Mouse (Mus musculus): ENCODE results near the gene 1700025F22Rik. TPM values are rescaled to one million over a fixed set of nuclear protein-coding genes. Genes with fewer than 3 reads are reported as not detected.
"Not testable (repeated sequence)": the region's sequence is repeated elsewhere in the genome, so short reads cannot be mapped to it uniquely, and the experiment has no call there.

Gene 1700025F22Rik
- total and polyA plus RNA-seq, 2 experiments, result not detected

DNA sequence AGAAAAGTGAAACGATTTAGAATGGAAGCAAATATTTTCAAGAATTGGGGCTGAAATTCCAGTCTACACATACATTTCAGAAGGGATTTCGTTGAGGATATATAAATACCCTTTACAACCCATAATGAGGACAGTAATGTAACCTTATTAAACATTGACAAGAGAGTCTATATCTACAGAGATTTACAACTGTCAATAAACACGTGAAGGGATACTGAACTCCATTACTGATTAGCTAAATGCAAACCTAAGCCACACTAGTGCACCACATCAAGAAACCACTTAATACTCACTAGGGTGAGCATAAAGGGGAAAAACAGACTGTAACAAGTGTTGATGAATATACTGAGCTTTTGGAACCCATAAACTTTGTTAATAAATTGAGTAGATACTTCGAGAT, 29.8 kb downstream of the 1700025F22Rik start:
- WGBS, result 55% methylated on average over 4 of the region's 4 CpGs
- no peak overlapping the region for H3K27ac ChIP-seq (replicated peaks; ENCODE audit: insufficient read depth, low read depth, low read length)
- H3K36me3 ChIP-seq (ENCODE audit: control insufficient read depth, insufficient read depth, low read length), result no peaks in the 10 kb centered on the region
- no peak overlapping the region for H3K9ac ChIP-seq (ENCODE audit: low read depth, low read length)
- no peak for TF ChIP-seq CTCF (IDR thresholded peaks at IDR 0.05; ENCODE audit: low read depth, low read length)
- no peak for TF ChIP-seq POLR2A (IDR thresholded peaks at IDR 0.05; ENCODE audit: extremely low read depth, insufficient read depth, low read length)
- 0 out of 2 replicates have a peak, but pooled peaks cover 2% of the 10 kb centered on the region for H3K27me3 ChIP-seq (ENCODE audit: control insufficient read depth, insufficient read depth, low read length)
- no peaks in the 10 kb centered on the region for H3K79me2 ChIP-seq (ENCODE audit: control insufficient read depth, insufficient read depth, low read length)
- no peak overlapping the region for H3K4me3 ChIP-seq (ENCODE audit: insufficient read depth, low read depth, low read length)
- no peaks in the 10 kb centered on the region for H3K4me1 ChIP-seq (ENCODE audit: control insufficient read depth, insufficient read depth, low read length)
- DNase-seq (ENCODE audit: extremely low read depth, low read depth, low spot score), result no peak

DNA sequence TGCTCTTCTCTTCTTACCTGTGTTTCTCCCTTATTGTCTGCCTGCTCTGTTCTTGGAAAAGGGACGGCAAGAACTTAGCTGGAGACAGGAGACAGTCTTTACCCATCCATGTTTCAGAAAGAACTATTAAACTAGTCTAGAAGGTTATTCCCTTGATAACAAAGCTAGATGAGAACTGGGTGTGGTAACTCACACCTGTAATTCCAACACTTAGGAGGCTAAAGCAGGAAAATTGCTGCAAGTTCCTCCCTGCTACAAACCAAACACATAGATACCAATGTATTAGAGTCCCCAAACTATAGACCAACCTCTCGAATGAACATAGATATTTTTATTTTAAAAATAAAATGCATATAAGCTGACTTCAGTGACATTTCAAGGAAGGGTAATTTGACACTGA, 30.3 kb downstream of the 1700025F22Rik start:
- Histone ChIP-seq H3K36me3 (ENCODE audit: control insufficient read depth, insufficient read depth, low read length) (no peaks in the 10 kb centered on the region), H3K9ac (ENCODE audit: low read depth, low read length) (no peak overlapping the region), H3K4me3 (ENCODE audit: insufficient read depth, low read depth, low read length) (no peak overlapping the region), H3K4me1 (ENCODE audit: control insufficient read depth, insufficient read depth, low read length) (no peaks in the 10 kb centered on the region), H3K27me3 (ENCODE audit: control insufficient read depth, insufficient read depth, low read length) (0 out of 2 replicates have a peak, but pooled peaks cover 2% of the 10 kb centered on the region), H3K79me2 (ENCODE audit: control insufficient read depth, insufficient read depth, low read length) (no peaks in the 10 kb centered on the region), H3K27ac (replicated peaks; ENCODE audit: insufficient read depth, low read depth, low read length) (no peak overlapping the region)
- DNase-seq (ENCODE audit: extremely low read depth, low read depth, low spot score), result no peak
- TF ChIP-seq POLR2A (IDR thresholded peaks at IDR 0.05; ENCODE audit: extremely low read depth, insufficient read depth, low read length) (no peak), CTCF (IDR thresholded peaks at IDR 0.05; ENCODE audit: low read depth, low read length) (no peak)
- WGBS, result 93% methylated on average over 2 of the region's 2 CpGs

DNA sequence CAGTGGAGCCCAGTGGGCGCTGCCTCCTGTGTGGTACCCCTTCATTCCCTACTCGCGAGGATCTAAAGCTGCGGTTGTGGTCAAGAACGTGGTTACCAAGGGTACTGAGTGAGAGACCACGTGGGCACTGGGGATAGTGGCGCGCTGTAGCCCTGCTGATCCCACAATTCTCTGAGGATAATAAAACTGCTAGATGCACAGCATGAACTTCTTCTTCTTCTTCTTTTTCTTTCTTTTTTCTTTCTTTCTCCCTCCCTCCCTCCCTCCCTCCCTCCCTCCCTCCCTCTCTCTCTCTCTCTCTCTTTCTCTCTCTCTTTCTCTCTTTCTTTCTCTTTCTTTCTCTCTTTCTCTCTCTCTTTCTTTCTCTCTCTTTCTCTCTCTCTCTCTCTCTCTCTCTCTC, 34.3 kb downstream of the 1700025F22Rik start, which contains the start of gene 1700017D01Rik:
1700017D01Rik (minus strand) TSS at position 101 of the 400 bp plus-strand sequence.
- not testable (repeated sequence) for H3K36me3 ChIP-seq (ENCODE audit: control insufficient read depth, insufficient read depth, low read length); H3K27ac ChIP-seq (replicated peaks; ENCODE audit: insufficient read depth, low read depth, low read length); H3K4me3 ChIP-seq (ENCODE audit: insufficient read depth, low read depth, low read length); H3K79me2 ChIP-seq (ENCODE audit: control insufficient read depth, insufficient read depth, low read length); H3K9ac ChIP-seq (ENCODE audit: low read depth, low read length); H3K4me1 ChIP-seq (ENCODE audit: control insufficient read depth, insufficient read depth, low read length); DNase-seq (ENCODE audit: extremely low read depth, low read depth, low spot score); H3K27me3 ChIP-seq (ENCODE audit: control insufficient read depth, insufficient read depth, low read length)
- WGBS, result 78% methylated on average over 8 of the region's 8 CpGs

DNA sequence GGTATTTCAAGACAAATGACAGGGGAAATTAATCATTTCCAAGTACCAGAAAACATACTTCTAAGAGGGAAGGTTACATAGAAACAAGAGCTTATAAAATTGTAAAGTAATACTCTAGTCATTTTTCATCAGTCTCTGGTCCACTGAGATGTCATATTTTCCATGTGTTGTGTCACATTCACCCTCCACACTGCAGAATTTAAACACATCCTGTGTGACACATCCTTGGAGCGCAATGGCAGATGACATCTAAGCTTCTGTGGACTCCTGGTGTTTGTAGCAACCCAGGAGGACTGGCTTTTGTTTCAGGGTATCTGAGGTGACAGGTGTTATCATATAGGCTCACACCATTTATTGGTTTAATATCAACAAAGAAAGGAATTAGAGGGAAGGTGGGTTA, 35.4 kb downstream of the 1700025F22Rik start:
- 0 out of 2 replicates have a peak, but pooled peaks cover 2% of the 10 kb centered on the region for H3K27me3 ChIP-seq (ENCODE audit: control insufficient read depth, insufficient read depth, low read length)
- WGBS, result 82% methylated on average over 1 of the region's 1 CpGs
- no peaks in the 10 kb centered on the region for H3K36me3 ChIP-seq (ENCODE audit: control insufficient read depth, insufficient read depth, low read length)
- no peak for TF ChIP-seq POLR2A (IDR thresholded peaks at IDR 0.05; ENCODE audit: extremely low read depth, insufficient read depth, low read length)
- no peak for TF ChIP-seq CTCF (IDR thresholded peaks at IDR 0.05; ENCODE audit: low read depth, low read length)
- H3K79me2 ChIP-seq (ENCODE audit: control insufficient read depth, insufficient read depth, low read length), result no peaks in the 10 kb centered on the region
- H3K9ac ChIP-seq (ENCODE audit: low read depth, low read length), result no peak overlapping the region
- H3K4me3 ChIP-seq (ENCODE audit: insufficient read depth, low read depth, low read length), result no peak overlapping the region
- no peak for DNase-seq (ENCODE audit: extremely low read depth, low read depth, low spot score)
- H3K4me1 ChIP-seq (ENCODE audit: control insufficient read depth, insufficient read depth, low read length), result no peaks in the 10 kb centered on the region
- no peak overlapping the region for H3K27ac ChIP-seq (replicated peaks; ENCODE audit: insufficient read depth, low read depth, low read length)

DNA sequence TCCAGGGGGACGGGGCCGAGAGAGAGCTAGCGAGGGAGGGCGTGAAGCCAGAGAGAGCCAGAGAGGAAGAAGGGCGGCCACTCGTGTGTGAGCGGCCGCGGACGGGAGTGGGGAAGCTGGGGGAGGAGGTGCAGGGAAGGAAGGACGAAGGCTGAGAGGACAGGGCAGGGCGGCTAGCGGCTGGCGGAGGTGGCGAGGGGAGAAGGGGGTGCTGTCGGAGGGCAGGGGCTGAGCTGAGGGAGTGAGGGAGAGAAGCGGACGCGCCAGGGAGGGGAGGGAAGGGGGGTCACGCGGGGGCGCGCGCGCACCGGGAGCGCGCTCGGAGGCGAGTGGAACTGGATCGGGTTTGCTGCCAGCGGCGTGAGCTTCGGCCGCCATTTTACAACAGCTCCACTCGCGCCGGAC, 44.1 kb downstream of the 1700025F22Rik start:
- not testable (repeated sequence) for DNase-seq (ENCODE audit: extremely low read depth, low read depth, low spot score); H3K27me3 ChIP-seq (ENCODE audit: control insufficient read depth, insufficient read depth, low read length); H3K27ac ChIP-seq (replicated peaks; ENCODE audit: insufficient read depth, low read depth, low read length); H3K36me3 ChIP-seq (ENCODE audit: control insufficient read depth, insufficient read depth, low read length); H3K4me1 ChIP-seq (ENCODE audit: control insufficient read depth, insufficient read depth, low read length); H3K79me2 ChIP-seq (ENCODE audit: control insufficient read depth, insufficient read depth, low read length)
- WGBS, result 2% methylated on average over 14 of the region's 38 CpGs
- H3K4me3 ChIP-seq (ENCODE audit: insufficient read depth, low read depth, low read length), result peak overlapping the region; percentile 66
- H3K9ac ChIP-seq (ENCODE audit: low read depth, low read length), result peak overlapping the region; percentile 73

DNA sequence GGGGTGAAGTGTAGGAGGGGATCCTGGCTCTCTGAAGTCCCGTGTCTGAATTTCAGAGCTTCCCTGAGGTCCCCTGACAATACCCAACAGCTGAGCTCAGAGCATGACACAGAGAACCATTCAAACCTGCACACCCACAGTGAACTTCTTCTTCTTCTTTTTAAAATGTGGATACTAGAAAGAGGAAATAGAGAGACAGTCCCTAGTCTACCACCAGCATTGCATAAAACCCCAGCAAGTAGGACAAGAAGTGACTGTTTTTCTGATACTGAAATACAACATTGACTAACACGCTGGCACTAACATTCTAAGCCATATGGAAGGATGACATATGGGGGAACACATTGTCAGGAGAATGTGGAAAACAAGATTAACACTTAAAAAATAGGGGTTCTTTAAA, 45.8 kb downstream of the 1700025F22Rik start:
- peak; percentile 27 for DNase-seq (ENCODE audit: extremely low read depth, low read depth, low spot score)
- Histone ChIP-seq H3K27me3 (ENCODE audit: control insufficient read depth, insufficient read depth, low read length) (no peaks in the 10 kb centered on the region), H3K27ac (replicated peaks; ENCODE audit: insufficient read depth, low read depth, low read length) (no peak overlapping the region; the same call in 1 of the 2 replicates), H3K4me1 (ENCODE audit: control insufficient read depth, insufficient read depth, low read length) (no peaks in the 10 kb centered on the region; the same call in 1 of the 2 replicates), H3K4me3 (ENCODE audit: insufficient read depth, low read depth, low read length) (no peak overlapping the region), H3K79me2 (ENCODE audit: control insufficient read depth, insufficient read depth, low read length) (no peaks in the 10 kb centered on the region), H3K9ac (ENCODE audit: low read depth, low read length) (no peak overlapping the region), H3K36me3 (ENCODE audit: control insufficient read depth, insufficient read depth, low read length) (no peaks in the 10 kb centered on the region)
- TF ChIP-seq CTCF (IDR thresholded peaks at IDR 0.05; ENCODE audit: low read depth, low read length) (no peak), POLR2A (IDR thresholded peaks at IDR 0.05; ENCODE audit: extremely low read depth, insufficient read depth, low read length) (no peak)
- 85% methylated on average over 2 of the region's 2 CpGs for WGBS

All from liver, adult 2 months (tissue).